Comparison of ENCODE assay signal across 24 mouse cellular contexts in the genomic region with DNA sequence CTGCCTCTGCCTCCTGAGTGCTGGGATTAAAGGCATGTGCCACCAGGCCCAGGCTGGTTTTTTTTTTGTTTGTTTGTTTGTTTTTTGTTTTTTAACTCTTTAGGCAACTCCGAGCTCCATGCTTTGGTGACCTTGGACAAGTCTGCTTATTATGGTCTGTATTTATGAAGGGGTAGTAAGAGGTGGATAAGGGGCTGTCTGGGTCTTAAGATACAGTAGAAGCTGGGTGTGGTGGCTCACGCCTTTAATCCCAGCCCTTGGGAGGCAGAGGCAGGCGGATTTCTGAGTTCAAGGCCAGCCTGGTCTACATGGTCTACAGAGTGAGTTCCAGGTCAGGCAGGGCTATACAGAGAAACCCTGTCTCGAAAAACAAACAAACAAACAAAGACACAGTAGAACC. TPM values are rescaled to one million over a fixed set of nuclear protein-coding genes. Genes with fewer than 3 reads are reported as not detected.
DNase-seq lines count a peak whose midpoint lies in the region; ATAC-seq and TF ChIP-seq lines count a peak whose summit lies in the region.
"Not testable (repeated sequence)": the region's sequence is repeated elsewhere in the genome, so short reads cannot be mapped to it uniquely, and the experiment has no call there.
"Had no signal": no experiment of that assay in that cellular context is flagged by ENCODE, and none has a peak within 500 bp of the region (broad histone marks: within the 10 kb centered on the region; RNA-seq: fewer than 3 reads in every experiment).

No protein-coding gene starts in this region.

- not testable (repeated sequence) for TF ChIP-seq CTCF in MEL (IDR thresholded peaks at IDR 0.05 in 2 of 3, conservative IDR thresholded peaks at IDR 0.05 in 1 of 3; ENCODE audit: control insufficient read depth in 1 of 3, insufficient read depth in 1 of 3, low read depth in 2 of 3, low read length in 3 of 3, poor library complexity in 1 of 3, severe bottlenecking in 1 of 3)

- ATAC-seq in heart, embryonic 13.5 days (ENCODE audit: extremely low read depth, insufficient number of reproducible peaks, low FRiP score, low TSS enrichment); hindbrain, embryonic 11.5 days (ENCODE audit: low FRiP score): not testable (repeated sequence)
- peak; percentile 73 for ATAC-seq in liver, embryonic 12.5 days
- peak; percentile 58 for ATAC-seq in liver, embryonic 16.5 days (ENCODE audit: low read depth)

- H3K4me2 ChIP-seq in heart, embryonic 13.5 days; hindbrain, embryonic 11.5 days (replicated peaks; ENCODE audit: low read depth, low read length): not testable (repeated sequence)
- H3K4me2 ChIP-seq in liver, embryonic 12.5 days = peak overlapping the region; percentile 98
- peak overlapping the region; percentile 34 for H3K4me2 ChIP-seq in liver, embryonic 16.5 days (ENCODE audit: low read depth, low read length)

- not testable (repeated sequence) for H3K79me2 ChIP-seq in MEL (ENCODE audit: control insufficient read depth, insufficient read depth, low read length, poor library complexity)

- TF ChIP-seq EP300 in MEL (IDR thresholded peaks at IDR 0.05; ENCODE audit: low read depth in 1 of 2, low read length in 2 of 2) = not testable (repeated sequence)

- H3K9ac ChIP-seq in MEL (ENCODE audit: control insufficient read depth, low read depth, low read length, poor library complexity, severe bottlenecking); hindbrain, embryonic 11.5 days (ENCODE audit: low read depth, low read length): not testable (repeated sequence)
- H3K9ac ChIP-seq in heart, embryonic 13.5 days = 0 out of 2 replicates have a peak overlapping the region, but pooled peaks have one; percentile 10
- peak overlapping the region; percentile 95 for H3K9ac ChIP-seq in liver, embryonic 12.5 days
- peak overlapping the region; percentile 94 for H3K9ac ChIP-seq in liver, embryonic 16.5 days (ENCODE audit: low read depth, low read length)

- 93% methylated on average over 4 of the region's 4 CpGs for WGBS in forebrain, embryonic 10.5 days
- 73% methylated on average over 4 of the region's 4 CpGs for WGBS in heart, embryonic 13.5 days
- 85% methylated on average over 4 of the region's 4 CpGs for WGBS in hindbrain, embryonic 11.5 days
- 17% methylated on average over 4 of the region's 4 CpGs for WGBS in liver, embryonic 12.5 days (ENCODE audit: insufficient replicate concordance)
- WGBS in liver, embryonic 16.5 days (ENCODE audit: insufficient replicate concordance) = 23% methylated on average over 4 of the region's 4 CpGs
- WGBS in midbrain, embryonic 10.5 days = 88% methylated on average over 4 of the region's 4 CpGs

- H3K9me3 ChIP-seq in MEL (replicated peaks; ENCODE audit: insufficient read depth, low read length); forebrain, embryonic 10.5 days; heart, embryonic 13.5 days; hindbrain, embryonic 11.5 days (ENCODE audit: control insufficient read depth, low read length); liver, embryonic 12.5 days (replicated peaks); liver, embryonic 16.5 days (replicated peaks; ENCODE audit: control insufficient read depth, low read length); midbrain, embryonic 10.5 days (replicated peaks): not testable (repeated sequence)

- not testable (repeated sequence) for TF ChIP-seq RAD21 in MEL (IDR thresholded peaks at IDR 0.05; ENCODE audit: low read depth, low read length)

- not testable (repeated sequence) for H3K4me3 ChIP-seq in MEL (ENCODE audit: control insufficient read depth in 1 of 2, insufficient read depth in 1 of 2, low read depth in 2 of 2, low read length in 2 of 2); forebrain, embryonic 10.5 days; heart, embryonic 13.5 days; hindbrain, embryonic 11.5 days (ENCODE audit: low read depth, low read length); midbrain, embryonic 10.5 days
- peak overlapping the region; percentile 24; the same call in 1 of the 2 replicates for H3K4me3 ChIP-seq in liver, embryonic 12.5 days
- H3K4me3 ChIP-seq in liver, embryonic 16.5 days (ENCODE audit: low read depth, low read length) = 0 out of 2 replicates have a peak overlapping the region, but pooled peaks have one; percentile 1

- not testable (repeated sequence) for H3K27me3 ChIP-seq in MEL (ENCODE audit: control insufficient read depth in 1 of 2, insufficient read depth in 2 of 2, low read length in 2 of 2); heart, embryonic 13.5 days (replicated peaks); liver, embryonic 12.5 days (replicated peaks); liver, embryonic 16.5 days (ENCODE audit: control insufficient read depth, insufficient read depth, low read depth, low read length)
- H3K27me3 ChIP-seq in forebrain, embryonic 10.5 days (ENCODE audit: poor library complexity, severe bottlenecking) = peaks cover 82% of the 10 kb centered on the region
- peaks cover 33% of the 10 kb centered on the region for H3K27me3 ChIP-seq in hindbrain, embryonic 11.5 days (ENCODE audit: control insufficient read depth, insufficient read depth, low read length)
- H3K27me3 ChIP-seq in midbrain, embryonic 10.5 days (ENCODE audit: low read depth, poor library complexity, severe bottlenecking) = peaks cover 87% of the 10 kb centered on the region

- peaks cover 24 to 53% of the 10 kb centered on the region in 2 experiments for H3K4me1 ChIP-seq in MEL (ENCODE audit: control insufficient read depth in 1 of 2, insufficient read depth in 2 of 2, low read length in 2 of 2)
- H3K4me1 ChIP-seq in forebrain, embryonic 10.5 days = peaks cover 83% of the 10 kb centered on the region
- H3K4me1 ChIP-seq in heart, embryonic 13.5 days = peaks cover 71% of the 10 kb centered on the region
- H3K4me1 ChIP-seq in hindbrain, embryonic 11.5 days (replicated peaks; ENCODE audit: control insufficient read depth, insufficient read depth, low read length) = peaks cover 17% of the 10 kb centered on the region
- peaks cover 97% of the 10 kb centered on the region for H3K4me1 ChIP-seq in liver, embryonic 12.5 days
- H3K4me1 ChIP-seq in liver, embryonic 16.5 days (ENCODE audit: control insufficient read depth, low read depth, low read length) = peaks cover 72% of the 10 kb centered on the region
- peaks cover 81% of the 10 kb centered on the region for H3K4me1 ChIP-seq in midbrain, embryonic 10.5 days

- peaks cover 0 to 42% of the 10 kb centered on the region in 2 experiments; a peak in 2 of 4 replicates for H3K36me3 ChIP-seq in MEL (ENCODE audit: control insufficient read depth in 1 of 2, insufficient read depth in 2 of 2, low read length in 2 of 2)
- H3K36me3 ChIP-seq in forebrain, embryonic 10.5 days (replicated peaks); heart, embryonic 13.5 days; hindbrain, embryonic 11.5 days (ENCODE audit: control insufficient read depth, insufficient read depth, low read length); liver, embryonic 12.5 days; liver, embryonic 16.5 days (ENCODE audit: control insufficient read depth, insufficient read depth); midbrain, embryonic 10.5 days: not testable (repeated sequence)

- H3K27ac ChIP-seq in MEL (ENCODE audit: control insufficient read depth, low read depth, low read length) = peak overlapping the region; percentile 92
- H3K27ac ChIP-seq in forebrain, embryonic 10.5 days = peak overlapping the region; percentile 84; the same call in 1 of the 2 replicates
- H3K27ac ChIP-seq in heart, embryonic 13.5 days (replicated peaks) = peak overlapping the region; percentile 96
- H3K27ac ChIP-seq in hindbrain, embryonic 11.5 days (ENCODE audit: low read depth, low read length) = 0 out of 2 replicates have a peak overlapping the region, but pooled peaks have one; percentile 82
- H3K27ac ChIP-seq in liver, embryonic 12.5 days = peak overlapping the region; percentile 100
- peak overlapping the region; percentile 95 for H3K27ac ChIP-seq in liver, embryonic 16.5 days (ENCODE audit: low read length)
- H3K27ac ChIP-seq in midbrain, embryonic 10.5 days (replicated peaks) = peak overlapping the region; percentile 76

- TF ChIP-seq POLR2A in MEL (IDR thresholded peaks at IDR 0.05; ENCODE audit: control insufficient read depth in 1 of 2, insufficient read depth in 1 of 2, low read depth in 1 of 2, low read length in 2 of 2, poor library complexity in 1 of 2) = not testable (repeated sequence)

- peak; percentile 42 for DNase-seq in MEL (ENCODE audit: low read depth, low spot score)
- DNase-seq in cerebellum, adult 9-11 months = peak; percentile 30
- not testable (repeated sequence) for DNase-seq in forebrain, embryonic 10.5 days (ENCODE audit: extremely low spot score, low spot score); hindbrain, embryonic 11.5 days (ENCODE audit: low spot score); midbrain, embryonic 10.5 days (ENCODE audit: low spot score)

RNA-seq across cellular contexts. Expression of gene 4930404H24Rik, which starts 2.8 kb away (rescaled TPM):
- not detected in 2 replicates for total RNA-seq in MEL (2012; rRNA removed)
- polyA plus RNA-seq in MEL (2012; ENCODE audit: insufficient read depth in 1 of 2, insufficient read length in 2 of 2, low read depth in 1 of 2, low replicate concordance in 2 of 2, missing spikeins in 1 of 2) = under 1 TPM in 1 of 2 experiments, not detected in 1; 0.24 TPM
- not detected in 2 replicates for polyA plus RNA-seq in forebrain, embryonic 10.5 days (2016; fragmentation: Nextera tagmentation; extraction: Ambion mirVana)
- polyA plus RNA-seq in heart, embryonic 13.5 days (2015; fragmentation: Nextera tagmentation; extraction: Ambion mirVana) = not detected in 2 replicates
- not detected in 2 replicates for polyA plus RNA-seq in hindbrain, embryonic 11.5 days (2014; fragmentation: Nextera tagmentation; extraction: Ambion mirVana)
- not detected in 2 replicates for polyA plus RNA-seq in liver, embryonic 12.5 days (2016; fragmentation: Nextera tagmentation; extraction: Ambion mirVana)
- polyA plus RNA-seq in liver, embryonic 16.5 days (2015; fragmentation: Nextera tagmentation; extraction: Ambion mirVana) = not detected in 2 replicates
- not detected in 2 replicates for polyA plus RNA-seq in midbrain, embryonic 10.5 days (2016; fragmentation: Nextera tagmentation; extraction: Ambion mirVana)
- total RNA-seq: adrenal gland, postnatal 10 days; adrenal gland, postnatal 4 days; common myeloid progenitor, adult 5-6 weeks; G1E; gastrocnemius, adult 2 months; gastrocnemius, postnatal 25 days; granulocyte monocyte progenitor cell, adult 5-6 weeks; heart, adult 8-10 months; heart, postnatal 10 days; heart, postnatal 4 days had no signal
- polyA plus RNA-seq: CD4-positive, CD25-positive, alpha-beta regulatory T cell, adult 4 months; cerebellum, adult 2 months; embryonic facial prominence, embryonic 12.5 days; forebrain, embryonic 14.5 days; G1E; hindbrain, embryonic 15.5 days; intestine, embryonic 16.5 days had no signal

RNA-seq across cellular contexts. Expression of gene Nol4l, which starts 34.4 kb away (rescaled TPM):
- total RNA-seq in MEL (2012; rRNA removed) = 4.4 and 4.5 TPM in 2 replicates
- 1 to 10 TPM in 1 of 2 experiments, not detected in 1; 7.1 TPM for polyA plus RNA-seq in MEL (2012; ENCODE audit: insufficient read depth in 1 of 2, insufficient read length in 2 of 2, low read depth in 1 of 2, low replicate concordance in 2 of 2, missing spikeins in 1 of 2)
- polyA plus RNA-seq in forebrain, embryonic 10.5 days (2016; fragmentation: Nextera tagmentation; extraction: Ambion mirVana) = 11.7 and 12.3 TPM in 2 replicates
- polyA plus RNA-seq in heart, embryonic 13.5 days (2015; fragmentation: Nextera tagmentation; extraction: Ambion mirVana) = 10.5 and 11.0 TPM in 2 replicates
- 26.0 and 26.7 TPM in 2 replicates for polyA plus RNA-seq in hindbrain, embryonic 11.5 days (2014; fragmentation: Nextera tagmentation; extraction: Ambion mirVana)
- polyA plus RNA-seq in liver, embryonic 12.5 days (2016; fragmentation: Nextera tagmentation; extraction: Ambion mirVana) = 9.3 and 9.8 TPM in 2 replicates
- 3.9 and 4.3 TPM in 2 replicates for polyA plus RNA-seq in liver, embryonic 16.5 days (2015; fragmentation: Nextera tagmentation; extraction: Ambion mirVana)
- polyA plus RNA-seq in midbrain, embryonic 10.5 days (2016; fragmentation: Nextera tagmentation; extraction: Ambion mirVana) = 12.8 and 16.8 TPM in 2 replicates
